Mouse (Mus musculus) stomach, embryonic 14.5 days (tissue): ENCODE measurements at regions not wholly inside any gene's neighbourhood (a gene's known extent, or its start where the extent isn't known, plus 50 kb on each side); places are given as distances from the start of the nearest gene placed in this dataset.

Experiments
- ATAC-seq: fragments of 200-750 bp; cut with Nextera tagmentation; 2 replicates; pipeline ENCODE4 v1.8.0; 2017; ENCODE audit warnings: low read depth, moderate TSS enrichment; ENCODE audit not compliant: insufficient number of reproducible peaks, insufficient read depth, low FRiP score
- H3K27ac ChIP-seq: fragments of 300-500 bp; sonication (generic); 2 replicates; pipeline ENCODE4 v1.5.1; 2014; ENCODE audit warnings: mild to moderate bottlenecking, low read length, moderate library complexity, mixed read lengths
- H3K27me3 ChIP-seq: fragments of 300-500 bp; sonication (generic); 2 replicates; pipeline ENCODE4 v1.6.1; 2014; ENCODE audit warnings: low read length, control low read depth, mixed read lengths; ENCODE audit not compliant: control insufficient read depth, insufficient read depth
- H3K36me3 ChIP-seq: fragments of 300-500 bp; sonication (generic); 2 replicates; pipeline ENCODE4 v1.6.1; 2014; ENCODE audit warnings: mild to moderate bottlenecking, control low read depth, low read length, moderate library complexity, mixed read lengths; ENCODE audit not compliant: control insufficient read depth, insufficient read depth
- H3K4me1 ChIP-seq: fragments of 300-500 bp; sonication (generic); 2 replicates; pipeline ENCODE4 v1.6.1; 2014; ENCODE audit warnings: low read length, control low read depth, mixed read lengths; ENCODE audit not compliant: control insufficient read depth, insufficient read depth
- H3K4me2 ChIP-seq: fragments of 300-500 bp; sonication (generic); replicated peaks from 2 replicates; pipeline ENCODE4 v1.6.1; 2014; ENCODE audit warnings: low read depth, low read length, control low read depth
- H3K4me3 ChIP-seq: fragments of 300-500 bp; sonication (generic); 2 replicates; pipeline ENCODE4 v1.5.1; 2014; ENCODE audit warnings: low read depth, low read length, control low read depth
- H3K9ac ChIP-seq: fragments of 300-500 bp; sonication (generic); replicated peaks from 2 replicates; pipeline ENCODE4 v1.6.1; 2014; ENCODE audit warnings: low read depth, mild to moderate bottlenecking, control low read depth, low read length, moderate library complexity, mixed read lengths
- H3K9me3 ChIP-seq: fragments of 300-500 bp; sonication (generic); 2 replicates; pipeline ENCODE4 v1.6.1; 2016; ENCODE audit warnings: low read depth, low read length, control low read depth; ENCODE audit not compliant: control insufficient read depth
- WGBS: fragments of 180-500 bp; shearing (Covaris S2); extraction: QIAGEN DNeasy Blood & Tissue Kit; methylation state at CpG from one replicate; pipeline ENCODE4 v1.1.7; 2014; 5-methylcytosine and 5-hydroxymethylcytosine counted together

- 39% methylated on average over 8 of the region's 8 CpGs for WGBS
- peak; percentile 75; the same call in 1 of the 2 replicates for ATAC-seq
Measured at GRCm38 (mm10) chr7:72505732-72506460, 199.5 kb upstream of the Mctp2 start.

GRCm38 (mm10) chr7:72507946-72508345 is 201.5 kb upstream of the Mctp2 start:
- Histone ChIP-seq H3K4me3 (no peak overlapping the region), H3K9me3 (no peaks in the 10 kb centered on the region), H3K27me3 (no peaks in the 10 kb centered on the region), H3K4me2 (no peak overlapping the region), H3K4me1 (peaks cover 14% of the 10 kb centered on the region), H3K36me3 (no peaks in the 10 kb centered on the region), H3K9ac (no peak overlapping the region), H3K27ac (no peak overlapping the region)
- no peak for ATAC-seq
- WGBS: 52% methylated on average over 5 of the region's 5 CpGs

More at GRCm38 (mm10) chr7:72505732-72506460, 199.5 kb upstream of the Mctp2 start:
- Histone ChIP-seq H3K9me3 (no peaks in the 10 kb centered on the region), H3K4me2 (no peak overlapping the region), H3K4me3 (no peak overlapping the region), H3K4me1 (peaks cover 14% of the 10 kb centered on the region), H3K27ac (peak overlapping the region; percentile 85), H3K27me3 (no peaks in the 10 kb centered on the region), H3K9ac (no peak overlapping the region), H3K36me3 (no peaks in the 10 kb centered on the region)

- H3K27ac ChIP-seq: no peak overlapping the region
- WGBS: 46% methylated on average over 4 of the region's 4 CpGs
- no peaks in the 10 kb centered on the region for H3K36me3 ChIP-seq
- H3K4me2 ChIP-seq: no peak overlapping the region
- no peak overlapping the region for H3K4me3 ChIP-seq
- peaks cover 14% of the 10 kb centered on the region for H3K4me1 ChIP-seq
- H3K9ac ChIP-seq: no peak overlapping the region
- ATAC-seq: no peak
- no peaks in the 10 kb centered on the region for H3K9me3 ChIP-seq
- H3K27me3 ChIP-seq: no peaks in the 10 kb centered on the region
Measured at GRCm38 (mm10) chr7:72510116-72510515, 203.7 kb upstream of the Mctp2 start.

DNA sequence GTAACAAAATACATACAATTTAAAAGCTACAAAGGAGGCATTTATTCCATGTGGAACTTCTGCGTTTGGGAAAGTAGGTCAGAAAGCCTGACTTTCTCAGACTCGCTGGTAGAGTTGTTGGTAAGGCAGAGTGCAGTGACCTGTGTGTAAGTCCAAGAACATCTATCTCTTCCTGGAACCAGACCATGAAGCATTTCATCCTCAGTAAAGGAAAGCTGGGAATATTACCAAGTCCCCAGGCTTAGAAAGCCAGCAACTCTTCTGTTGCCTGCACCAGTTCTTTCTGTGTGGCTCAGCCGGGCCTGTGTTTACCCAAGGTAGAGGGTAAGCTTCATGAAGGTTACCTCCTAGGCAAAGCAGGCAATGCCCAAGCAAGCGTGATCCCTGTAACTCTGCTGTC is 207.0 kb upstream of the Mctp2 start:
- no peaks in the 10 kb centered on the region for H3K27me3 ChIP-seq
- no peak overlapping the region for H3K4me2 ChIP-seq
- no peak overlapping the region for H3K4me3 ChIP-seq
- no peaks in the 10 kb centered on the region for H3K4me1 ChIP-seq
- H3K9me3 ChIP-seq: no peaks in the 10 kb centered on the region
- no peak overlapping the region for H3K9ac ChIP-seq
- H3K27ac ChIP-seq: no peak overlapping the region
- no peak for ATAC-seq
- H3K36me3 ChIP-seq: no peaks in the 10 kb centered on the region
- WGBS: 68% methylated on average over 4 of the region's 4 CpGs

DNA sequence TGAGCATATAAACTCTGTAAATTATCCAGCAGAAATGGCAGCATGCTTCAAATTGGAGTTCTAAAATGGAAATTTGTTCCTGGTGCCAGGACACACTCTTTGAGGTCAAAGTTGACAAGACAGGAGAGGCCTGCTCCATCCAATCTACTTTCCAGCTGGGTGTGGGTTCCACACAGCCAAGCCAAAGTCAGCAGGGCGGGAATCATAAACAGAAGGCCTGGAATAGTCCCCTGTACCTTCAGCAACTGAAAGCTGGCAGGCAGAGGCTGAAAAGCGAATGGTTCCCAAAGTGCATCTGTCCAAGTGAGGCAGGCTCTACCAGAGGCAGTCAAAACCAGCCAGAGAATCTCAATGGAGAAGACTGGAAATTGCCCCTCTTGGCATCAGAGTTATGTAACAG is 208.4 kb upstream of the Mctp2 start:
- no peak for ATAC-seq
- Histone ChIP-seq H3K27ac (no peak overlapping the region), H3K4me2 (no peak overlapping the region), H3K9ac (no peak overlapping the region), H3K27me3 (no peaks in the 10 kb centered on the region), H3K4me1 (no peaks in the 10 kb centered on the region), H3K36me3 (no peaks in the 10 kb centered on the region), H3K9me3 (no peaks in the 10 kb centered on the region), H3K4me3 (no peak overlapping the region)
- 93% methylated on average over 2 of the region's 2 CpGs for WGBS

GRCm38 (mm10) chr7:72518421-72518972 is 212.1 kb upstream of the Mctp2 start:
- WGBS: 55% methylated on average over 5 of the region's 5 CpGs
- H3K27ac ChIP-seq: no peak overlapping the region
- ATAC-seq: no peak

GRCm38 (mm10) chr7:72519359-72520115 is 213.1 kb upstream of the Mctp2 start:
- no peaks in the 10 kb centered on the region for H3K9me3 ChIP-seq
- no peaks in the 10 kb centered on the region for H3K27me3 ChIP-seq
- no peaks in the 10 kb centered on the region for H3K36me3 ChIP-seq
- no peak overlapping the region for H3K4me2 ChIP-seq
- peak overlapping the region; percentile 45; the same call in 1 of the 2 replicates for H3K27ac ChIP-seq
- no peak overlapping the region for H3K4me3 ChIP-seq
- no peak for ATAC-seq
- H3K4me1 ChIP-seq: no peaks in the 10 kb centered on the region
- H3K9ac ChIP-seq: no peak overlapping the region
- WGBS: 48% methylated on average over 6 of the region's 6 CpGs

More at GRCm38 (mm10) chr7:72518421-72518972, 212.1 kb upstream of the Mctp2 start:
- Histone ChIP-seq H3K9me3 (no peaks in the 10 kb centered on the region), H3K27me3 (no peaks in the 10 kb centered on the region), H3K4me1 (no peaks in the 10 kb centered on the region), H3K9ac (no peak overlapping the region), H3K4me2 (no peak overlapping the region), H3K4me3 (no peak overlapping the region), H3K36me3 (no peaks in the 10 kb centered on the region)

DNA sequence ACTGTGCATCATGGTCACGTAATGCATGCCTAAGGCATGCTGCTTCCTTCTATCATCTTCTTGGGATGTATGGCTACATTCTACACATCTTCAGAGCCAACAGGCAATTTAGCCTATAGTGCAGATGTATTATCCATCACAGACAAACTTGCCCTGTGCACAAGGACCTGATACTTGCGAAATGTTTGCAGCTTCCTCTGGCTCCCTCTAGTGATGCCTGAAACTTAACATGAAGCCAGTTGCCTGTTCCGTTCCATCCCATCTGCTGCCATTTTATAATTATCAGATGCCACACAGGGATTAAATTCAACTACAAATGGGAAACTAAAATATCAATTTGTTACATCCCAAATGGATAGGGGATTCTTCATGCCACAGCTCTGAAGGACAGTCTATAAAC is 222.5 kb upstream of the Mctp2 start:
- H3K36me3 ChIP-seq: no peaks in the 10 kb centered on the region
- no peak overlapping the region for H3K4me3 ChIP-seq
- no peaks in the 10 kb centered on the region for H3K9me3 ChIP-seq
- ATAC-seq: no peak
- H3K27ac ChIP-seq: no peak overlapping the region
- no peaks in the 10 kb centered on the region for H3K4me1 ChIP-seq
- WGBS: 86% methylated on average over 3 of the region's 3 CpGs
- no peak overlapping the region for H3K4me2 ChIP-seq
- H3K27me3 ChIP-seq: no peaks in the 10 kb centered on the region
- no peak overlapping the region for H3K9ac ChIP-seq
